Mouse (Mus musculus): ENCODE results near the gene Psmd4. TPM values are rescaled to one million over a fixed set of nuclear protein-coding genes. Genes with fewer than 3 reads are reported as not detected.

Gene Psmd4
- polyA plus RNA-seq, 1 experiment, result 457 TPM

- peak within 1 kb of the TSS; percentile 91 for H3K27ac ChIP-seq (ENCODE audit: insufficient read depth, low read depth, low read length)
- peaks cover 13% of the 10 kb centered on the region for H3K4me1 ChIP-seq (ENCODE audit: control insufficient read depth, insufficient read depth, low read length)
- TF ChIP-seq CTCF (IDR thresholded peaks at IDR 0.05; ENCODE audit: insufficient read depth, low read depth, low read length) (no peak), POLR2A (IDR thresholded peaks at IDR 0.05; ENCODE audit: insufficient read depth, low read depth, low read length) (0 out of 2 replicates have a peak, but pooled peaks have one; percentile 44)
- WGBS, result 1% methylated on average over 28 of the region's 37 CpGs
- H3K4me3 ChIP-seq (ENCODE audit: insufficient read depth, low read depth, low read length), result peak within 1 kb of the TSS; percentile 85
Measured at GRCm38 (mm10) chr3:95015337-95015872, 27.0 kb downstream of the Psmd4 start, which contains the start of gene Zfp687. Gene Zfp687 (minus strand): TSS chr3:95015448.

GRCm38 (mm10) chr3:95014428-95015151, 27.8 kb downstream of the Psmd4 start:
- Histone ChIP-seq H3K4me1 (ENCODE audit: control insufficient read depth, insufficient read depth, low read length) (peaks cover 13% of the 10 kb centered on the region), H3K27ac (ENCODE audit: insufficient read depth, low read depth, low read length) (no peak overlapping the region; the same call in 1 of the 2 replicates), H3K4me3 (ENCODE audit: insufficient read depth, low read depth, low read length) (peak overlapping the region; percentile 85)
- no peak for TF ChIP-seq CTCF (IDR thresholded peaks at IDR 0.05; ENCODE audit: insufficient read depth, low read depth, low read length)
- TF ChIP-seq POLR2A (IDR thresholded peaks at IDR 0.05; ENCODE audit: insufficient read depth, low read depth, low read length), result no peak
- under 1% methylated on average over 44 of the region's 44 CpGs for WGBS

- TF ChIP-seq CTCF (IDR thresholded peaks at IDR 0.05; ENCODE audit: insufficient read depth, low read depth, low read length) (no peak), POLR2A (IDR thresholded peaks at IDR 0.05; ENCODE audit: insufficient read depth, low read depth, low read length) (no peak)
- Histone ChIP-seq H3K4me3 (ENCODE audit: insufficient read depth, low read depth, low read length) (peak overlapping the region; percentile 85), H3K4me1 (ENCODE audit: control insufficient read depth, insufficient read depth, low read length) (peaks cover 13% of the 10 kb centered on the region), H3K27ac (ENCODE audit: insufficient read depth, low read depth, low read length) (no peak overlapping the region)
- 13% methylated on average over 13 of the region's 13 CpGs for WGBS
Measured at GRCm38 (mm10) chr3:95013699-95014427, 28.6 kb downstream of the Psmd4 start.

- TF ChIP-seq POLR2A (IDR thresholded peaks at IDR 0.05; ENCODE audit: insufficient read depth, low read depth, low read length) (no peak), CTCF (IDR thresholded peaks at IDR 0.05; ENCODE audit: insufficient read depth, low read depth, low read length) (no peak)
- 85% methylated on average over 3 of the region's 3 CpGs for WGBS
- H3K27ac ChIP-seq (ENCODE audit: insufficient read depth, low read depth, low read length), result no peak overlapping the region
- H3K4me1 ChIP-seq (ENCODE audit: control insufficient read depth, insufficient read depth, low read length), result peaks cover 13% of the 10 kb centered on the region
- H3K4me3 ChIP-seq (ENCODE audit: insufficient read depth, low read depth, low read length), result no peak overlapping the region
Measured at GRCm38 (mm10) chr3:95012982-95013381, 29.4 kb downstream of the Psmd4 start.

- TF ChIP-seq POLR2A (IDR thresholded peaks at IDR 0.05; ENCODE audit: insufficient read depth, low read depth, low read length) (no peak), CTCF (IDR thresholded peaks at IDR 0.05; ENCODE audit: insufficient read depth, low read depth, low read length) (no peak)
- WGBS, result 87% methylated on average over 7 of the region's 7 CpGs
- Histone ChIP-seq H3K4me3 (ENCODE audit: insufficient read depth, low read depth, low read length) (no peak overlapping the region), H3K27ac (ENCODE audit: insufficient read depth, low read depth, low read length) (no peak overlapping the region), H3K4me1 (ENCODE audit: control insufficient read depth, insufficient read depth, low read length) (peaks cover 13% of the 10 kb centered on the region)
Measured at GRCm38 (mm10) chr3:95010396-95010795, 32.0 kb downstream of the Psmd4 start.

GRCm38 (mm10) chr3:95007706-95008105, 34.7 kb downstream of the Psmd4 start:
- Histone ChIP-seq H3K4me3 (ENCODE audit: insufficient read depth, low read depth, low read length) (no peak overlapping the region), H3K27ac (ENCODE audit: insufficient read depth, low read depth, low read length) (no peak overlapping the region), H3K4me1 (ENCODE audit: control insufficient read depth, insufficient read depth, low read length) (no peaks in the 10 kb centered on the region; the same call in 1 of the 2 replicates)
- 78% methylated on average over 9 of the region's 9 CpGs for WGBS
- no peak for TF ChIP-seq POLR2A (IDR thresholded peaks at IDR 0.05; ENCODE audit: insufficient read depth, low read depth, low read length)
- no peak for TF ChIP-seq CTCF (IDR thresholded peaks at IDR 0.05; ENCODE audit: insufficient read depth, low read depth, low read length)

GRCm38 (mm10) chr3:95005651-95006050, 36.8 kb downstream of the Psmd4 start:
- H3K4me1 ChIP-seq (ENCODE audit: control insufficient read depth, insufficient read depth, low read length), result no peaks in the 10 kb centered on the region; the same call in 1 of the 2 replicates
- WGBS, result 87% methylated on average over 3 of the region's 3 CpGs

GRCm38 (mm10) chr3:95003273-95003672, 39.1 kb downstream of the Psmd4 start:
- TF ChIP-seq CTCF (IDR thresholded peaks at IDR 0.05; ENCODE audit: insufficient read depth, low read depth, low read length), result no peak
- no peak for TF ChIP-seq POLR2A (IDR thresholded peaks at IDR 0.05; ENCODE audit: insufficient read depth, low read depth, low read length)
- Histone ChIP-seq H3K4me3 (ENCODE audit: insufficient read depth, low read depth, low read length) (no peak overlapping the region), H3K4me1 (ENCODE audit: control insufficient read depth, insufficient read depth, low read length) (no peaks in the 10 kb centered on the region; the same call in 1 of the 2 replicates), H3K27ac (ENCODE audit: insufficient read depth, low read depth, low read length) (no peak overlapping the region)

More at GRCm38 (mm10) chr3:95005651-95006050, 36.8 kb downstream of the Psmd4 start:
- TF ChIP-seq POLR2A (IDR thresholded peaks at IDR 0.05; ENCODE audit: insufficient read depth, low read depth, low read length), result no peak
- no peak for TF ChIP-seq CTCF (IDR thresholded peaks at IDR 0.05; ENCODE audit: insufficient read depth, low read depth, low read length)
- Histone ChIP-seq H3K27ac (ENCODE audit: insufficient read depth, low read depth, low read length) (no peak overlapping the region), H3K4me3 (ENCODE audit: insufficient read depth, low read depth, low read length) (no peak overlapping the region)

- Histone ChIP-seq H3K4me3 (ENCODE audit: insufficient read depth, low read depth, low read length) (no peak overlapping the region), H3K4me1 (ENCODE audit: control insufficient read depth, insufficient read depth, low read length) (no peaks in the 10 kb centered on the region; the same call in 1 of the 2 replicates), H3K27ac (ENCODE audit: insufficient read depth, low read depth, low read length) (no peak overlapping the region)
- 37% methylated on average over 4 of the region's 4 CpGs for WGBS
- TF ChIP-seq POLR2A (IDR thresholded peaks at IDR 0.05; ENCODE audit: insufficient read depth, low read depth, low read length), result no peak
- no peak for TF ChIP-seq CTCF (IDR thresholded peaks at IDR 0.05; ENCODE audit: insufficient read depth, low read depth, low read length)
Measured at GRCm38 (mm10) chr3:95002569-95002968, 39.8 kb downstream of the Psmd4 start.
